Mouse (Mus musculus) MEL-GATA-1-ER (cell line): ENCODE data around the gene Prr12.
A peak's percentile ranks its signal among the peaks of the same experiment; 100 is the strongest.

Experiments used
- DNase-seq: peaks from one replicate; pipeline ENCODE4 v3.0.0-alpha.2; 2012; ENCODE audit warnings: low read depth; ENCODE audit errors: extremely low read depth

Prr12 gene

DNA sequence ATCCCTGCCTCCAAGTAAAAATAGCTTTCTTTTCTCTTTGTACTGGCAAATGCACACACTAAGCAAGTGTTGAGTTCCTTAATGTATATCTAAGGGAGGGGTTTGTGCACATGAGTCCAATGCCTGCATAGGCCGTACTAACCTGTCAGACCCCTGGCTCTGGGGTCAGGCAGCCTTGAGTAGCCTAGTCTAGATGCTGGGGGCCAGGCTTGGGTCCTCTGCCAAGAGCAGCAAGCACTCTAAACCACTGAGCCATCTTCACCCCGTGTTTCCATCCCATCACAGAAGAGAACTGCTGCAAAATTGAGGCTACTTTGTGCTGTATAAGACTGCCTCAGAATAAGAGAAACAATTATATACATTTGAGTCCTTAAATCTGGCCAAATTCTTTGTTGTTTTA, 25.1 kb upstream of the Prr12 start:
- DNase-seq, result no peak

DNA sequence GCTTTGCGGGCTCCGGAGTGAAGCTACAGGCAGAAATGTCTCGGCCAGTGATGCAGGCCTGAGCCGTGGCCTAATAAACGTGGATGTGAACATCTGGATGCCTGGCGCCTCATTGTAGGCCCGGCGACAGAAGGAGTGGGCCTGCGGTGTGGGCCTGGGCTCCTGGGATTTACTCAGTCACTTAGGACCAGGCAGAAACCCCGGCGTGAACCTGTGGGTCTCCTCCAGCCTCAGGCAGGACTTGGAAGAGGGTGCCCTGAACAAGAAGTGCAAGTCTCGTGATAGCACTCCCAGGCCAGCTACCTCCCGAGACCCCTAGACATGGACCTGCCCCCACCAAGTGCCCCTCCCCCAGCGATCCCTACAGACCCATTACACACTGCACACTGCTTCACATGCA, 24.6 kb upstream of the Prr12 start:
- DNase-seq, result no peak

DNA sequence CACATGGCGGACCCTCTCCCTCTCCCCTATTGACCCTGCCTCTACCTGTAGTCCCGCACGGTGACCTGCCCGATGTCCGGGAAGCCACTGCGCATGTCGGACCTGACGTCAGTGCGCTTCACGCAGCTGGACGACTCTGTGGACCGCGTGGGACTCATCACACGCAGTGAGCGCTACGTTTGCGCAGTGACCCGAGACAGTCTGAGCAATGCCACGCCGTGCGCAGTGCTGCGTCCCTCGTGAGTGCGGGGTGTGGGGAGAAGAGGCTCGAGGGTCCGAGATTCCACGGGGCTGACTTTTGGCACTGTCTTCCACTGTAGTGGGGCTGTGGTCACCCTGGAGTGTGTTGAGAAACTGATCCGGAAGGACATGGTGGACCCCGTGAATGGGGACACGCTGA, 23.8 kb upstream of the Prr12 start:
- no peak for DNase-seq

DNA sequence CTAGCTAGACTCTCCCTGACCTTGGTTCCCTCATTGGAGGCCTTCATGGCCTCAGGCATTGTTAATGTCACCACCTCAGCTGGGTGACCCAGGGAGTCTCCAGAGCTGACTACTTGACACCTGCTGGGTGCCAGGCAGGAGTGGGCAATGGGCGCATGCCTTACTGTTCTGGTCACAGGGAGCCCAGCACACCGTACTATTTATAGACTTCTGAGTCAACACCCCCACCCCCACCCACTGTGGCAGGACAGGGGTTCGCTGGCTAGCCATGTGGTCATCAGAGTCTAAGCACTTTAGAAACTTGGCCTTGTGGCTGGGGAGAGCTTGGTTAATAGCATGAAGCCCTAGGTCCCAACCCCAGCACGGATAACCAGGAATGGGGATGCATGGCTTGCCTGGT, 22.7 kb upstream of the Prr12 start:
- no peak for DNase-seq

DNA sequence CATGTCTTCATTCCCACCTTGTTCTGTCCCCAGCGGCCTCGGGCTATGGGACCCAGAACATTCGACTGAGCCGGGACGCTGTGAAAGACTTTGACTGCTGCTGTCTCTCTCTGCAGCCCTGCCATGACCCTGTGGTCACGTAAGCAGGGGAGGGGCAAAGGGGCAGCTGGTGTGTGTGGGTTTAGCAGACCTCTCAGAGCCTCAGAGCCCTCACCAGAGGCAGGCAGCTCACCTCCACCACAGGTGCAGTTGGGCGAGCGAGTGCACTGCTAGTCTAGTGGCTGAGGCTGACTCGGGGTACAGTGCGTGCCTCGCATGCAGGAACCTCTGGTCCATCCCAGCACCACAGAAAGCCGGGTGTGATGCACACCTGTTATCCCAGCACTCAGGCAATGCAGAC, 21.3 kb upstream of the Prr12 start:
- no peak for DNase-seq

DNA sequence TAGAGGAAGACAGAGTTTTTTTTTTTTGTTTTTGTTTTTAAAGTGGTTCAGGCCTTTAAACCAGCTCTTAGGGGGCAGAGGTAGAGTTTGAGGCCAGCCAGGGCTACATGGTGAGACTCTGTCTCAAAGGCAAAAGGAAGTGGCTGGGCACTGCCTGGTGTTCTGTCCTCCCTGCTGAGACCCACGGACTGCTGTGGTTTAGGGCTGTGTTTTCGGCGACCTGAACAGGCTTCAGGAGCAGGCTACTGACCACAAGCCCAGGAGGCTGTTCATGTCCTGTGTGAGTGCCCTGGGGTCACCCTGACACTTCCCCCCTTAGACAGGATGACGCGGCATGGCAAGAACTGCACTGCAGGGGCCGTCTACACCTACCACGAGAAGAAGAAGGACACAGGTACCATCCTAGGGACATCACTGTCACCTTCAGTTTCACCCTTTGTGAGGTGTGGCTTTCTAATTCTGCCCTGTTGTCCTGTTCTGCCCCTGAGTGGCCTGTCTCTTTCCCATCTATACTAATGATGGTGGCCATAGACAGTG, 20.6 kb upstream of the Prr12 start:
- no peak for DNase-seq

DNA sequence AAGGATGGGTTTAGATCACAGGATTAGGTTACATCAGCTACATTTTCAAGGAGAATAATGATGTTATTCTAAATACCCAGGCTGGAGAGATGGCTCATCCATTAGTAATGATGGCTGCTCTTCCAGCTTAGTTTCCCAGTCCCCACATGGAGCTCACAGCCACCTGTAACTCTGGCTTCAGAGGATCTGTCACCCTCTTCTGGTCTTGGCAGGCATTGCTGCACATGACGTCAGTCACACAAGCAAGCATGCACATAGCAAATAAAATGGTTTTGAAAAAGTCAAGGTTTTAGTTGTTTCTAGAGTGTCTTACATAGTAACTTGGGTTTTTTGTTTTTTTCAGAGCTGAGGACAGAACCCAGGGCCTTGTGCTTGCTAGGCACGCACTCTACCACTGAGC, 19.5 kb upstream of the Prr12 start:
- DNase-seq, result peak; percentile 36

DNA sequence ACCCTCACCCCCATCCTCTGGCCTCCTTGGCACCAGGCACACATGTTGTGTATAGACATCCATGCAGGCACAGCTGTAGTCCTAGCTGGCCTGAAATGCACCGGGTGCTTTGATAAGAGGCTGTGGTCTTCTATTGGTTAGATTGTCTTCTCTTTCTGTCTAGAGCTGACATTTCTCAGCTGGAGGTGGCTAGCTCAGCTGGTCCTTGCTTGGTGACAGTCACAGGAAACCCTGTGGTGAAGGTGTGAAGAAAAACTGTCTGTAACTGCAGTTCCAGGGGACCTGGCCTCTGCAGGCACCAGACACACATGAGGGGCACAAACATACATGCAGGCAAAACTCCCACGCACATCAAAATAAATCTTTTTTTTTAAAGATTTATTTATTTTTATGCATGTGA, 17.0 kb upstream of the Prr12 start:
- no peak for DNase-seq

DNA sequence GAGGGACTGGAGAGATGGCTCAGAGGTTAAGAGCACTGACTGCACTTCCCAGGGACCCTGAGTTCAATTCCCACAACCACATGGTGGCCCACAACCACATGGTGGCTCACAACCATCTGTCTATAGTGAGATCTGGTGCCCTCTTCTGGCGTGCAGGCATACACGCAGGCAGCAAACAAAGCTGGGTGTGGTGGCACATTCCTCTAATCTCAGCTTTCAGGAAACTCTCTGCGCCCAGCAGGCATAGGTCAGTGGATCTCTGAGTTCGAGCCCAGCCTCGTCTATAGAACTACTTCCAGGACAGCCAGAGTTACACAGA, 15.3 kb upstream of the Prr12 start:
- peak; percentile 71 for DNase-seq

DNA sequence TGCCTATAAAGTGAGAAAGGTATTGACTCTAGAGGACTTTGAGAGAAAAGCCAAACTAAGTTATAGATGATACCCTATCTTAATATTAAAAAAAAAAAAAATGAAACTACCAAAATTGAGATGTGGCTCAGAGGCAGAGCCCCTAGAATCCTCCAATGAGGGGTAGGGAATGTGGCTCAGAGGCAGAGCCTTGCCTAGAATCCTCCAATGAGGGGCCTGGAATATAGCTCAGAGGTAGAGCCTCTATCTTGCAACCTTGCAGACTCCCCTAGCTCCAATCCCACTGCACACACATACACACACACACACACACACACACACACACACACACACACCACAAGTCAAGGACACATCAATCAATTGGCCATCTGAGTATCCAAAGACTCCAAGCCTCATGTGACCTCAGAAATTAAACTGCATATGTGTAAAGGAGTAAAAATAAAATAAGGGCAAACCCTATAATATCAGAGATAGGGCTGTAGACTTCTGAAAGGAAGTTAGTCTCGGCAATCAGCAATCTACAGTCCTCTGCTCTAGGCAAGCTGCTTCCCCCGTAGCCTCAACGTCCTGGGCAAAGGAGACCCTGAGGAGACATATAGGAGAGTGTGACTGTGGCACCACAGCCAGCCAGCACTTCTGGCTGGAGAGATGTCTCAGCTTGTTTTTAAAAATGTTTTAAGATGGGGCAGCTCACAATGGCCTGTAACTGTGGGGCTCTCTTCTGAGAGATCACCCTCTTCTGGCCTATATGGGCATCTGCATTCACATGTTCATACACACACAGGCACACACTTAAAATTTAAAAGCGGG, 14.7 kb upstream of the Prr12 start:
- peak; percentile 69 for DNase-seq

DNA sequence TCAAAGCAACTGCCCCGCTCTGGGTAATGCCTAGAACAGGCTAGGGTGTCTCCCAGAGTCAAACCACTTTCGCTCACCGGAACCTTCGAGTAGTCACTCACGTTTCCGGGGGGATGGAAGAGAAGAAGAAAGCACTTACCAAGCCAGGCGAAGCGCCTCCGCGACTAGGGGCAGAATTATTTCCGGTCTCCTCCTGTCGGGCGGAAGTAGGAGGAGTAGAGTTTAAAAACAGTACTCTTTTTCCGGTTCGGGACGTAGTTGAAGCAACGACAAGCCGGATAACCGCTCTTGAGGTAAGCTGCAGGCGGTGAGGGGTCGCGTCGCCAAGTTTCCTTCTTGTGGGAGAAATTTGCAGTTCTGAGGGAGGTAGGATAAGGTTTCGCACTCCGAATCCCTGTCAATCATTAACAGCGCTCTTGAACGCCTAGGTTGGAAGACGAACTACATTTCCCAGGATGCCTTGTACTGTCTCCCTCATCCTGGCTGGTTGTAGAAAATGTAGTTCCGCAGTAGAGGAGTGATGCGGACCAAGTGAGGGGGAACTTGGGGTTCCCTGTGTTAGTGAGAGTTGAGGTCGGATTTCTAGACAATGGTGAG, 9.7 kb upstream of the Prr12 start, which contains the start of the genes Nosip and Prrg2:
TSS of gene Nosip (plus strand) at position 191 of the 597 bp plus-strand sequence.
TSS of gene Prrg2 (minus strand) at position 439 of the 597 bp plus-strand sequence.
- peak; percentile 99 for DNase-seq

DNA sequence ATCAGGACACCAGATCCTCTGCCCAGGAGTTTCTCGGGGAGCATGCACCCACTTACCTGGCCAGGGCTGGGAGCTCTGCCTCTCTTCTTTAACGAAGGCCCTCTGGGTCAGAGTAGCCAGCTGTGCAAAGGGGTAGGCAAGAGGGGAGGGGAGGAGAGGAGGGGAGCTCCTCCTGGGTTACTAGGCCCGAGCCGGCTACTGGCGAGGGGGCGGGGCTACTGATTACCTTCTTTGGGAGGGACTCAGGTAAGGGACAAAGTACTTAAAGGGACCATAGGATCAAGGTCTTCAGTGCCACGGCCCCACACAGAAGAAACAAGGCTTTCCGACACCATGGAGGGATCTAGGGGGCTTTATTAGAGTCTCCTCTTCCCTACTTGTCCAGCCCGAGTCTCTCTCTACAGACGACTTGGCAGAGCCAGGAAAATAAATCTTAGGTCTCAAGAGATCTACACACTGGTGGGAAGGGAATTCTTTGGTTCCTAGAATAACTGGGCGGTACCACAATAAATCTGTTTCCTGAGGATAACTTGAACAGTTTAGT, 8.9 kb upstream of the Prr12 start:
- no peak for DNase-seq

DNA sequence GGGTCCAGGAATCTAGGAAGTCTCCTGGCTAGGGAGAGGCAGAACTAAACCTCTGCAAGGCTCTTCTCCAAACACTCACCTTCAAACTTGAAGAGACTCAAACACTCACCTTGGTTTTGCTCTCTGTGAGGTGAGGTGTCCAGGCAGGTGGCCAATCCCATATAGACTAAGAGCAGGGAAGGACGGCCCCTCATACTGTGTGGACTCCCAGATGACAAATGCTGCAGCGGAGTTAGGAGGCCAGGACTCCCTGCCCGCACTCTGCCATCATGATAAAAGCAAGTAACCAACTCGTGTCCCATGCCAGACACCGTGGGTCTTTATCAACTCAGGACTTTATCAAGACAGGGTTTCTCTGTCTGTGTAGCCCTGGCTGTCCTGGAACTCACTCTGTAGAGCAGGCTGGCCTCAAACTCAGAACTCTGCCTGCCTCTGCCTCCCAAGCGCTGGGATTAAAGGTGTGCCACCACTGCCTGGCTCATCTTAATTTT, 8.0 kb upstream of the Prr12 start:
- no peak for DNase-seq

DNA sequence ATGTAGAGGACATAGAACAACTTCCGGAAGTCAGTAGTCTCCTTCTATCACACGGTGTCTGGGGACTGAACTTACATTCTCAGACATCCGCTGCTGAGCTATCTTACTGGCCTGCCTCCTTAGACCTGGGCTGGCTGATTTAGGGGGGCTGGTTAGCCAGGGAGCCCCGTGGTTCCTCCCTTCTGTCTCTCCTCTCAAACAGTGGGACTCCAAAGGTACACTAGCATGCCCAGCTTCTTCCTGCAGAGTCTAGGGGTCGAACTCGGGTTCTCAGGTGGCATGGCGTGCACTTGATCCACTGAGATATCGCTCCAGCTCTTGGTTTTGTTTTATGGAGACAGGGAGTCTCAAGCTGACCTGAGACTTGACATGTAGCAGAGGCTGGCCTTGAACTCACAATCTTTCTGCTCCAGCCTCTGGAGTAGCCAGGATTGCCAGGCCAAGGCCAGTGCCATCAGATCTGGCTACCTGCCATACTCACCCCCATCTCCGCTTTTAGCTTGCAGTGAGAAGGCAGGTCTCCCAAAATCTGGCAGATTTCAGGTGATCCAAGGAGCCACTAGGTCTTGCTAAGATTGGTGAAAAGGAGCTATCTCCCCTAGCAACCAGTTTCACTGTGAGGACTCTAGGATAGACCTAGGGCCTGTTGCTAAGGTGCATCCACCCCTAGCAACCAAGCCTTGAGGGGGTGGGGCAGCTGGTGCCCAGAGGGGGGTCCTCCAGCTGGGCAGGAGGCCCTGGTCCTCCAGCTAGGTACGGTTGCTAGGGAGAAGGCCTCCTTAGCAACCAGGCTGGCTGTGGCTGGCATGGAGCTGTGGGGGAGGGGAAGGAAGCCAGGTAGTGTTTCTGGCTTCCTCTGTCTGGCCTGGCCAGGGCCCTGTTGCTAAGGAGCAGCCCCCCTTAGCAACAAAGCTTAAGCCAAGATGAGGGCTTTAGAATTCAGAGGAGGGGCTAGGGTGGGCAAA, 6.2 kb upstream of the Prr12 start:
- DNase-seq, result no peak

DNA sequence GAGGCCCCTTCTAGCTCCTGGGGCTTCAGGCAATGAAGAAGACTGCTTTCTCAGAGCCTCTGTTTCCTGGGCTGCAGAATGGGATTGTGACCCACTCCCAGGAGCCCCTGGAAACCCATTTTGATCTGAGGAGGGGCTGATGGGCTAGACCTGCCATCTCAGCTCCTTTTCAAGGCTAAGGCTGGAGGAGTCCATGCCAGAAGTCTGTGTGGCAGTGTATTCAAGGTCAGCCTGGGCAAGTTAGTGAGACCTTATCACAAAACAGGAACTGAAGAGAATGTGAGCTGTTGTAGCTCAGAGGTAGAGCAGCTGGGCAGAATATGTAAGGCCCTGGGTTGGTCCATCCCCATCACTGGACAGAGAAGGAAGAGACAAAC, 4.3 kb upstream of the Prr12 start:
- DNase-seq, result no peak

DNA sequence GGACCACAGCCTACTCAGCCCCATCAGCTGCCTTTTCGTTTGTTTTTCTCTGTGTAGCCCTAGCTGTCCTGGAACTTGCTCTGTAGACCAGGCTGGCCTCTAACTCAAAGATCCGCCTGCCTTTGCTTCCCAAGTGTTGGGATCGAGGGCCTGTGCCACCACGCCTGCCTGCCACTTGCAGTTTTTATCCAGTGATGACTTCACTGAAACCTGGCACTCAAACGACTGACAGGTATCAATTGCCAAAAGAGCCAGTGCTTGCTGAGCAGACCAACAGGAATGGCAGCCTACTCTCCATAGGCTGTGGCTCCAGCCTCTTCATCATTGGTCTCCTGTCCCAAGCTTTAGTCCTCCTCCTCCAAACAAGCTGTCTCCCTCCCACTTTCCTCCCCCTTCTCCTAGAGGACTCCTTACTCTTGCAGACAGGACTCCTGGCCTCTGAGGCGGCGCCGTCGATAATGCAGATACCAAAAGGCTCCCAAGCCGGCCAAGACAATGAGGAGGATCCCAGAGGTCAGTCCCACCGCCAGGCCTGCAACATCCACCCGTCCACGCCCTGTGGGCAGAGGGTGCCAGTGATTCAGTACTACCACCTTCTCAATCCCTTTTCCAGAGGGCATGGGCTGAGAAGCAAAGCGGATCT, 3.8 kb upstream of the Prr12 start:
- no peak for DNase-seq

DNA sequence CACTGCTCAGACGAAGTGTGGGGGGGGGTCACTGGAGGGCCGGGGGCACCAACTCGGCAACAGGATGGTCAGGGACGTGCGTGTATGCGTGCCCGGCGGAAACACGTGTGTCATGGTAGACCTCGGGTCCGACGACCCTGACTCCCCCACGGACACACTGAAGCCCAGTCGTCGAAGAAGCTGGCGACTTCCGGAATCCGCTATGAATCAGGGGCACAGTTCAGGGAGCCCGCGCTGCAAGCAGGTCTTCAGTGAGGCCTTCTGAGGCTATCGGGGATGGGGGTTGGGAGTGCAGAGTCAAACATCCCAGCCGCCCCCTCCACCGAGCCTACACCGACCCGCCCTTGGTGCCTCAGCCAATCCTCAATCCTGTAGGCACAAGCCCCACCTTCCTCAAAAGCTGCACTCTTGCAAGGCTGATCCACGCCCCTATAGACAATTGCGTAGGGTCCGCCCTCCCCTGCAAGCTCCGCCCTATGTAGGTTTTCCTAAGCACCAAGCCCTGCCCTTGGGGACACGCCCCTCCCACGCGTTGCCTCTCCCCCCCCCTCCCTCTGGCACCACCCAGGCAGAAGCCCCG, 1.3 kb upstream of the Prr12 start:
- peak; percentile 98 for DNase-seq

DNA sequence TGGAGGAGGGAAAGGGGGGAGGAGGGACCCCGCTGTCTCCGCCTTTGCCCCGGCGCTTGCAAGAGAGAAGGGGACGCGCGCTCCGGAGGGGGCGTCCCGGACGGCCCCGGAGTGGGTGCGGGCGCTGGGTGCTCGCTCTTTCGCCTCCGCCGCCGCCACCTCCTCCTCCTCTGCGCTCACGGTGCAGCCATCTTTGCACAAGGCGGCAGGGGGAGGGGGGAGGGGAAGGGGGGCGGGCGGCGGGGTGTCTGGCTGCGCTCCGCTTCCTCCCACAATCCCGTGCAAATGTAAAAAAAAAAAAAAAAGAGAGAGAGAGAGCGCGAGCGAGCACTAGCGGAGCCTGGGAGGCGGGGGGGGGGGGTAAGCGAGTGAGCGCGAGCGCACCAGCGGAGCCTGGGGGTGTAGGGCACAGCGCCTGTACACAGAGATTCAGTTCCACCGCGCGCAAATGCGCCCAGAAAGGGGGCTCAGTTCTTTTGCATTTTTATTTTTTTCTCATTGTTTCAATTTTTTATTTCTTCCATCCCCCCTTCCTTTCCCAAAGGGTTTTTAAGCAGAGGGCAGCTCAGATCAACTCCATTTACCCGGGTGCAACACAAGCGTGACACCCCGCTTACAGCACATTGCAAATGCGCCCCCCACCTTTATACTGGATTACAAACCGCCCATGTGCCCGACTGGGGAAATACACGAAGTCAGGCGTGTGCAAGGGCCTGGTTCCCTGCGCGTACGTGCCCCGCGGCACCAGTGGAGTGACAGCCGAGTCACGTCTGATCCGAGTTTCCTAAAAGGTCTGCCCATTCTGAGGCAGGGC, 643 bp upstream of the Prr12 start:
- peak; percentile 60 for DNase-seq

DNA sequence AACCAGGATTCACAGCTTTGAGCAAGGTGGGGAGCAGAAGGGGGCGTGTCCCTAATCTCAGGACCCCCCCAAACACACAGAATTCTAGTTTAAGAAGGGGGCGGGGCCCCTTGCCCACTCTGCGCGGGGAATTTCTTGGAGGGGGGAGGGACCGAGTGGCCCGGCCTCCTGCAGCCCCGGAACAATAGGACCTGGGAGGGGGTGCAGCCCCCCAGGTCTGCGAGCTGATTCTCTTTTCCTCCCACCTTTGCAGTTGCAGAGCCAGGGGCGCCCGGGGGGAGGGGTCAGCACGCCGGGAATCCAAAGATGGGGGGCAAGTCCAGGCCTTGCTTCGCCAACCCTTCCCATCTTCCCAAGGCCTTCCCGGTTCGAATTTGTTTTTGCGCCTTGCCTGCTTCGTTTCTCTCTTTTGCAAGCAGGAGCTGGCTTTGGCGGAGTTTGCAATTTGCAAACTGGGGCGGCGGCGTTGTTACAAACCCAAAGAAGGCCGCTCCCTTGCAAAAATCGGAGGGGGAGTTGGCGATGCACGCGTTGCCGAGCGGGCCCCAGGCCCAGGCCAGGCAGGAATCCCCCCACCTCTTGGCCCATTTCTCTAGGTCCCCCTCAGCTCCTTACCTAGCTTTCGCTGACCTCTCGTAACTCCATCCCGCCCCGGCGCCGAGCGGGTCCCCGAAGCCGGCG, 360 bp downstream of the Prr12 start:
- DNase-seq, result no peak
